Mouse (Mus musculus) retina, postnatal 1 day (tissue): ENCODE results near the gene Rin1.
A peak's percentile ranks its signal among the peaks of the same experiment; 100 is the strongest.

Experiments used
- DNase-seq: peaks from one replicate; pipeline ENCODE4 v3.0.0-alpha.2; 2012

Gene Rin1

GRCm38 (mm10) chr19:5045531-5045930 lies 4.8 kb upstream of the Rin1 start:
- no peak for DNase-seq

GRCm38 (mm10) chr19:5048138-5049056 lies 1.9 kb upstream of the Rin1 start:
- no peak for DNase-seq

- no peak for DNase-seq
Observed at GRCm38 (mm10) chr19:5049325-5049724, 956 bp upstream of the Rin1 start.

GRCm38 (mm10) chr19:5051031-5051430 lies 750 bp downstream of the Rin1 start:
- no peak for DNase-seq

GRCm38 (mm10) chr19:5051515-5051914 lies 1.2 kb downstream of the Rin1 start:
- no peak for DNase-seq

GRCm38 (mm10) chr19:5052166-5052822 lies 2.0 kb downstream of the Rin1 start:
- no peak for DNase-seq

GRCm38 (mm10) chr19:5052853-5053252 lies 2.6 kb downstream of the Rin1 start:
- DNase-seq, result no peak

GRCm38 (mm10) chr19:5053909-5054308 lies 3.6 kb downstream of the Rin1 start:
- DNase-seq, result peak; percentile 66

- peak; percentile 81 for DNase-seq
Observed at GRCm38 (mm10) chr19:5056251-5056650, 6.0 kb downstream of the Rin1 start.

GRCm38 (mm10) chr19:5057876-5058775 lies 7.8 kb downstream of the Rin1 start:
- DNase-seq, result no peak

GRCm38 (mm10) chr19:5058801-5059771 lies 8.8 kb downstream of the Rin1 start:
- peak; percentile 40 for DNase-seq

GRCm38 (mm10) chr19:5060365-5061330 lies 10.4 kb downstream of the Rin1 start:
- no peak for DNase-seq

- DNase-seq, result no peak
Observed at GRCm38 (mm10) chr19:5062041-5062440, 11.8 kb downstream of the Rin1 start.

- DNase-seq, result no peak
Observed at GRCm38 (mm10) chr19:5062446-5062845, 12.2 kb downstream of the Rin1 start.

- peak; percentile 39 for DNase-seq
Observed at GRCm38 (mm10) chr19:5065104-5065503, 14.8 kb downstream of the Rin1 start.

GRCm38 (mm10) chr19:5067040-5067799 lies 16.9 kb downstream of the Rin1 start:
- no peak for DNase-seq

GRCm38 (mm10) chr19:5067867-5068569 lies 17.7 kb downstream of the Rin1 start, which contains the start of gene Cd248:
Gene Cd248, plus strand, starts transcription at chr19:5068078.
- DNase-seq, result peak; percentile 82

GRCm38 (mm10) chr19:5068570-5069234 lies 18.4 kb downstream of the Rin1 start:
- DNase-seq, result peak; percentile 81
